Mouse (Mus musculus) frontal cortex, postnatal 36 days (tissue): ENCODE data around the gene Rfx3.

Experiments
- DNase-seq, 2 experiments: peaks; one replicate each; pipeline ENCODE4 v3.0.0; 2022; ENCODE audit warnings: low spot score in 2 of 2

Rfx3 gene

DNA sequence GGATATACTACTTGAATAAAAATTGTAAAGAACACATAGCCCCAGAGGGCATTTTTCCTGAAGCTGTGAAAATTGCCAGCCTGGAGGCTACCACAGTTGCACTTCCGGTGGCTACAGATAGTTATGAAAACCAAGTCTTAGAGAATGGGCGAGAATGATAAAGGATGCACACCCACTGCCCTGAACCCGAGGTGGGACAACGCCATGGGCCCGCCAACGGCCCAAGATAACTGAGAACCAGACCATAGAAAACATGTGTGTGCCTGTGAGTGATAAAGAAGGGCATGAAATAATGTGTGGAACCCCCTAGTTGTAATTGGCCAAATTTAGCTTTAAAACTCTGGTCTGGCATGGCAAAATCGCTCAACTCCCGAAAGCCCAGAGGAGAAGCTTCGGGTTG, 105.0 kb downstream of the Rfx3 start:
- DNase-seq, result no peak

DNA sequence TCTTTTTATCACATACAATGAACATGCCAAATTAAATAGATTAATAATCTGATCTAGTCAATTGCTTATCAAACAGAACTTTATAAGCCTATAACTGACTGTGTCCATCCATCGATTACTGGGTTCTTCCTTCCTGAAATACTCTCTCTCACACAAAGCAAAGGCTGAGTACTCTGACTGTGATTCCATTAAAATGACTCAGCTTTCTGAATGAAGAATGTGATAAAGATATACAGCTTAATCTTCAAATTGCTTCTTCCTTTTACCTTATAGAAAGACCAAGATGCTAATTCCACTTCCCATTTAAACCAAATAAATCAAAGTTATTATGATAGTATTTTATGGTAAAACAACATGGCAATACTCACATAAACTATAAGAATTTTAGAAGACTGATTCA, 105.8 kb downstream of the Rfx3 start:
- DNase-seq, result no peak

DNA sequence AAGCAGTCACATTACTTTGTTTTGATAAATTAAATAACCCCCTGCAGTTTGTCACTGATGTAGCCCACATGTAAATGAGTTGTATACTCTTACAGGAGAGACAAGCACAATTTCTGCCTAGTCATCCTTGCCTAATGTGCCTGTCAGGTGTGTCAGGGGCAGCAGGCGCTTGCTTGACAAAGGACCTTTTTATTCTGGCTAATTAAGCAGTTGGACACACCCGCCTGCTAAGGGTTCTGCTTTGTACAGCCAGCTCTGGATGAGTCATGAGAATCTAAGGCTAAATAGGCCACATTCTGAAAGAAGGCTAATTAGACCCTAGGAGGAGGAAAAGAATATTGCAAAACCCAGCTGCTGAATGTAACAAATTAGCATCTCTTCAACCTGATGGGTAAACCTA, 106.3 kb downstream of the Rfx3 start:
- peak; percentile 24 to 58 for DNase-seq

DNA sequence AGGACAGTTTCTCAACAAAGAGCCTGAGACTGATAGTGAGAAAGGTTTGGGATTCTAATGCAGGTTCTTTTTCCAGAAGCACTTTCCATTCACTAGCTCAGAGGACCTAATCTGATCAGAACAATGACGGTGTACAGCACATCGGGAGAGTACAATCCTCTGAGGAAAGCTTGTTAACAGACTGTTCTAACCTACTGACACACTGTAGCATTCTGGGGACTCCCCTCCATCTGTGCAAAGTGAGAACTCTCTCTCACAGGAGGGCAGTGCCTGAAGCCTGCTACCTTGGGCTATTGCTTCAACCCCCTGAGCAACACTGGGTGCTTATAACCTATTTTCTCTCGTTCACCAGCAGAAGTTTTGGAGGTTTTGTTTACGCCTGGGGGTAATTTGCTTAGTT, 106.8 kb downstream of the Rfx3 start:
- DNase-seq, result no peak

DNA sequence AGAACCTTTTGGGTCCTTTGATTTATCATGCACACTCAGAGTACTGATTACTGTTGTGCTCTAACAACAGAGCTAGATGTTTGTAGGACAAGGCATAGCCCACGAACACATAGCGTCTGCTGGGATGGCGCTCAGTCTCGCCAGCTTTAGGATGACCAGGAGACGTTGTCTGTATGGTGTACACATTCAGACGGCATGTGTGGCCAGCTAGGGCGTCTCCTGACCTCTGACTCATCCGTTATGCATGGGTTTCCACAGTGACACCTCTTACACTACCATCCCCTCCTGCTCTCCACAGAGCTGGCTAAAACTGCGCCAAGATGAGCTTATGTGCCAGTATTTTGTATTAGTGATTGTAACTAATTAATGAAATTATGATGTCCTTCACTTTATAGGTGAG, 108.4 kb downstream of the Rfx3 start:
- no peak for DNase-seq

DNA sequence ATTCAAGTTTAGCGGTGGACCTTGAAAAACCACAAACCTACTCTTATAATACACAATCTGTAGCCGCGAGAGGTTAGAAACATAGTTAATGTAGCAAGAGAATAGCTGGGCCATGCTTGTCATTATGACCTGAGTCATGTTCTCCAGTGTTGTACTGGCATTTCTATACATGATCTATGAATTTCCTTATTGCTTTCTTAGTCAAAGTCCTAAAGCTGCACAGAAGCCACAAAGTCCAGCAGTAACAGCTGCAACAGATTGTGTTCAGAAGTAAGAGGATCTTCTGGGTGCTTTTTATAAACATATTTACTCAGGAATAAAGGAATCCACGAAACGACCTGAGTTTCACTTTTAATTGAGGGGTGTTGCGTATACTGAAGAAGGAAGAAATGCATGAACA, 109.3 kb downstream of the Rfx3 start:
- DNase-seq, result no peak

DNA sequence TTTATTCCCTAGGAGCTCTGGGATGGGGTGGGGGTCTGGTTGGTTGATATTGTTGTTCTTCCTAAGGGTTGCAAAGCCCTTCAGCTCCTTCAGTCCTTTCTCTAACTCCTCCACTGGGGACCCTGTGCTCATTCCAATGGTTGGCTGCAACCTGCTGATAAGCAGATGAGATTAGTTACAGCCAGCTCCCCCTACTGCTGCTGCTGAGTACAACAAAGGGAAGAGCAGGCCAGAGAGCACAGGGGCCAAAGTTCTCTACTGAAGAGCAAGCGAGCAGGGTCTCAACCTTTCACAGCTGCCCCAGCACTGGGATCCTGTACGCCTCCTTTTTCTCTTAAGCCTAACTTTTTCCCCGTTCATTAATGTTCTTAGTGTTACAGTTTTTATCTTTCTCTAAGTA, 126.4 kb downstream of the Rfx3 start:
- no peak for DNase-seq

DNA sequence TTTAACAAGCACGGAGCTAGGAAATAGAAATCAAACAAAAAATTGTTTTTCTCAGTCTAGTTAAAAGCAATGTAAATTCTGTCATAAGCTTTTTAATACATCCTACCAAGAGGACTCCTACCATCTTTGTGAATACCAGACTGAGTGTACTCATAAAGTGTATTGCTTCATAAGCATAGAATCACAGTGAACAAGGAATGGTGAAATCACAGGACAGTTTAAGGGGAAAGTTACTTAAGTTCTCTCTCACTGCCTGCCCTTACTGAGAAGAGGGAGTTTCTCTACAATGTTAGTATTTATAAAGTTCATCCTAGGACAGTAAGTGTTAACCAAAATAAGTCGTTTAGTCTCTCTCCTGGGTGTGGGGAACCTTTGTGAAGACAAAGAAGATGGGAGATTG, 133.5 kb downstream of the Rfx3 start:
- DNase-seq, result no peak

DNA sequence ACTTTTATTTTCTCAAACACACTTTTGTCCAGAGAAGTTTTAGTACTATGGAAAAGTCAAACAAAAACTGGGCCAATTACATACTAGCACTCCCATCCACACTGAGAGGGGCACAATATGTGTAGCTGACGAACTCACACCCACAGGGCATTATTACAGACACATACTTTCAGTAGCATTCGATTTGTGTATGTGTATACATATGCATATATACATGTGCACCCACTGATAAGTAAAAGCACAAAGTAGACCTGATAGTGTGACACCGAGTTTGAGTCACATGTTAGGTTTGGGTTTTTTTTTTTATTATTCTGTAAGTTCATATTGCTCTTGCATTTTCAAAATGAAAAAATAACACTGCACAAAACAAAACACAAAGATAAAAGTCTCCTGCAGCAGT, 140.2 kb downstream of the Rfx3 start:
- no peak for DNase-seq

DNA sequence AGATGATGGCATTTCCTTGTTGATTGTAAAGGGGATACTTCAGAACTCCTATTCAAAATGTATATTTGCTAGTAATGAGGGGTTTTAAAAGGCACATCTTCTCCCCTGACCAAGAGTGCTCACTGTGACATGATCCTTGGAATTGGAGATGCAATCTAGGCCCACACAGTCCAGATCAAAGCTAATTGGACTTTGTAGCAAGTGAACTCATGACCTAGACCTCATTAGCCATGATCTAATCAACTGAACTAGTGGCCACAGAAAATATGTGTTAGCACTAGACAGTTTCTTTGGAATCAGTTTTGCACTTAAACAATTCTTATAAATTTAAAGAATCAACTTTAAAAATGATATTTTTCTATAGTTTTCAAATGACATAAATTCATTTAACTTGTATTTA, 151.3 kb downstream of the Rfx3 start:
- no peak for DNase-seq

DNA sequence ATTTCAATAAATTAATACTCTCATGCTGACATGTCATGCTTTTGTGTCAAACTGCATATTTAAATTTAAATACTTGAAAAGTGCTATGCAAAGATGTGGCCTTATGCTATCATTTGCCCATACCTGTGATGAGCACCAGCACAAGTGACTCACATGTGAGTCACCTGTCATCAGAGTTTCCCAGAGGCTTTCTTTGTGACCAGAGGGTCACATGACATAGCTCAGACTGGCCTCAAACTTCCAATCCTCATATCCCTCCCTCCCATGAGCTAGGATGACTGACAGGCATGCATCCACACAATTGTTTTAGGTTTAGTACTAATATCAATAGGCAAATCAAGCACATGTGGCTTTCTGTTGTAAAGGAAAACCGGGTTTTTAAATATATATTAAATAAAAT, 162.0 kb downstream of the Rfx3 start:
- no peak for DNase-seq

DNA sequence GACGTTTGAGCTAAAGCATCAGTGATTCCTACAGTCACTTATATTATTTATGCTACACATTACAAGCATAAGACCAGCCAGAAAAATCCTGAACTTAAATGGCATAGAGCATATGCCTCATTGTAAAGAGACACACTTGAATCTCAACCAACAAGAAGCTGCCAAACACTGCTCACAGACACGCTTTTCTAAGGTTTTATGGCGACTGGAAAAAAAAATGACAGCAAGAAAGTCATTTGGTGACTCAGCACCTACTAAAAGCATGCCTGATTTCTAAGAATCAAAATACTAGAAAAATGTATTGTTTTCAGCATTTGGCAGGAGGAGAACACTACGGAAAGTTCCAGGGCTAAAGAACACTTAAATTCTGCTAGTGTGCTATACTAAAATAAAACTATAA, 163.9 kb downstream of the Rfx3 start:
- no peak for DNase-seq

DNA sequence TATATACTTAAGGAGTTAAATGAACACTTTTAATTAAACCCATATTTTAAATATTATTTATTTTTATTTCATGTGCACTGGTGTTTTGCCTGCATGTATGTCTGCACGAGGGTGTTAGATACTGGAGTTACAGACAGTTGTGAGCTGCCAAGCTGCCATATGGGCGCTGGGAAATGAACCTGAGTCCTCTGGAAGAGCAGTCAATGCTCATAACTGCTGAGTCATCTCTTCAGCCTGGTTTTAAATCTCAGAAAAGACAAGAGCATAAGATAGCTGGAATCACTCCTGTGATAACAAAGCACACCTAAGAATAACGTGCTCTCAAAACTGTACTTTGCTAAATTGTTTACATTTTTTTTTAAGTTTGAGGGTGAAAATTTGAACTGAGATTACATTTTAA, 172.3 kb downstream of the Rfx3 start:
- DNase-seq, result no peak

DNA sequence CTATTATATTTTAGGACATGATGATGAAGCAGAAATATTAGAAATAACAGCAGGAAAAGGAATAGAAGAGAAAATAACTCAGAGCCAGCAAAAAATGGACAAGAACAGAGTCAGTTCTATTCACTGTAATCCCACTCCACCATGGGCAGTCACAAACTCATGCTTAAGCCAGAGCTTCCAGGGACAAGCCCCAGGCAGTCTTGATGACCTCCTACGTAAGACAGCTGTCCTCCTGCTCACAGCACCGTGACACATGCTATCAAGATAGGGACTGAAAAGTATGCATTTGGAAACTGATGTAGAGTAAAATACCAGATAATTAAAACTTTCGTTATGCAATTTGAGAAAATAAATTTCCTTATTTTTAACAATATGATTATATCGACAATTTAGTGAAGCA, 172.9 kb downstream of the Rfx3 start:
- no peak for DNase-seq

DNA sequence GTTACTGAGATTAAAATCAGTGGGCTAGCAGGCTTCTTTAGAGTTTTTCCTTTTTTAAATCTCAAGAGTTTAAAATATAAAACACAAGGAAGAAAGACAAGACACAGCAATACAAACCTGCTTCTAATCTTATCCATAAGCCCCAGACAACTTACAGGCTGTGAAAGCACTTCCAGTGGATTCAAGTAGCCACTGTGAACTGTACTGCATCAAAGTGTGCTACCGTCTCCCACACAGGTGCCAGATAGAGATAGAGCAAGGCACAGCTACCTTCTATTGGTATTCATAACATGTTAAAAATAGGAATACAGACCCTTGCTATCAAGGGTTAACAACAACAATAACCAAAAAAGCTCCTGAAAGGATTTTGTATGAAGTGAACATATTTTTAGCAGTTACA, 178.5 kb downstream of the Rfx3 start:
- DNase-seq, result no peak

DNA sequence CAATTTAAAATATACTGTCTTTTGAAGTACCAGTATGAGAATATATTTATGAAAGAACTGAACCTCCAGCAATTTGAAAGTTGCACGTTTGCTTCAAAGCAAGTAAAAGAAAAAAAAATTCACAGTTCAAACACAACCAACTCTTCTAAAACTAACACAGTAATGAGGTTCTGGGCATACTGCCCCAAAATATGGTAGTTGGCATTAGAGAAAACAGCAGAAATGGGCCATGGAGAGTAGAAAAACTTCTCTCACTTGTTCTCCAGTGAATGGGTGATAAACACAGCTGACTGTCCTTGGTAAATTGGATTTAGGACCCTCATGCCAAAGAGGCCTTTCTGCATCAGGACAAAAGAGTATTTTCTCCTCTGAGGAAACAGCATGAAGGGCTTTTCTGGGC, 182.7 kb downstream of the Rfx3 start:
- DNase-seq, result no peak

DNA sequence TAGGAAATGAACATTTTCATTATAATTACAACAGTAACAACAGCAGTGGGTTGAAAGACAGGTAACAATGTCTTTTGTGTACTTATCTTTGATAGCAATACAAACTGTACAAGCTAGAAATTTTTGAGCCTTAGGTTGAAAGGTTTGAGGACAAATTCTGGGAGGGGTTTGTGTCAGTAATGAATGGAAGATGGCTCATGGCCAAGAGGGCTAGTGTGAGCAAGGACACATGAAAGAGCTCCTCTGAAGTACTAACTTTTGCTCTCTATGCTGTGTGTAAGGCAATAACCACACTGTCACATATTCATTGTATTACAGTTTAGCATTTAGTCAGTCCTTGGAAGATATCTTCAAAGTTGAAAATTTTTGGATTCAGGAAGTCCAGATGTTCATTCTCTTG, 193.3 kb downstream of the Rfx3 start:
- DNase-seq, result no peak

DNA sequence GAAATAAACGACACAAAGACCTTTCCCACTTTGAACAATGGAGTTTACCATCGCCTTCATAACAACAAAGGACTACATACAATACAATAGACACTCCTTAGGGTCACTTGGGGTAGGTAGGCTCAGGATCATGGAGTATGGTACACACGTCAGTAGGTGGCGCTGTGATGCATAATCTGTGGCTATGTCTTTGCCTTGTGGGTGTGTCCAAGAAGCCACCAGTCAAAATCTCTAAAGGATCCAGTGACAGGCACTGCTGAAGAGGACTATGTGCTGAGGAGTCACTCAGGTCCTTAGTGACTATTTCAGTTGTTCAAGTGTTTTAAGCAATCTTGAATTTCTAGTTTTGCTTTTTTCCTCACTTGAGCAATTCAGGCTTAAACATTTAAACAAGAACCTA, 230.9 kb downstream of the Rfx3 start:
- DNase-seq, result peak in 1 of 2 experiments; percentile 43

DNA sequence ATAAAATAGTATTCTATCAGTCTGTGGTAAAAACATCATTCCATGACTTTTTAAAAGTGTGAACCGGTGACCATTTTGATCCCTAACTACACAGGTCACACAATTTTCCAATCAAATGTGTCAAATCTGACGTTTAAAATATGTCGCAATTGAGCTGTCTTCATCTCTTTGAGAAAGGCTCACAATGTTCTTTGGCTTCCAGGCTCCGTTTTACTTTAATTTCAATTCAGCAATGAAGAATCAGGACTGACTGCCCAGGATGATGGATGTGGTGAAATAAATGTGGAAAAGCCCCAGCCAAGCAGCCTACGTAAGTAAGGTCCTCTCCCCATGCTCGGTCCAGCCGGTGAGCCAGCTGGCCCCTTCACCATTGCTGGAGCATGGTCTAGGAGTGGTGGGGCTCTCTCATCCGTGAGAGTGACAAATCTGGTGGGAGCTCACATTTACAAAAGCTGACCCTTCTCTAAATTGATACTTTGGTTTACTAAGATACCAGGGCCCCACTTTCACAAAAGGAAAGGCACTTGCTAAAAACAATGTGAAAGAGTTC, 240.2 kb downstream of the Rfx3 start:
- no peak for DNase-seq

DNA sequence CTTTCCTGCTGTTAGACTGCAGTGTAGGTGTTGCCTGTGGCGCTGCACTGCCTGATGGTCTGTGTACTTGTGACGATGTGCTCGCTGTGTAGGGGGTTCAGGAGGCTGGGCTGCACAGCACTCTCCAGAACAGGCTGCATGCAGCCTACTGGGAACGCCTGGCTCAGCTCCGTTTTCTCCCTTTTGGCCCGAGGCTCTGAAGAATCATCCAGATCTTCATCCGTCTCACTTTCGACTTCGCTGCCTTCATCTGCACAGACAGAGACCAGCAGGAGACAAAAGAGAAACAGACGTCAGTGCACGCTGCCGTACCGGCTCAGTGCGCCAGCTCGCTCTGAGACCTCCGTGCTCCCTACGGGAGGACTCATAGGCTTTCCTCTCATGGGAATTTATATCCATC, 242.5 kb downstream of the Rfx3 start:
- DNase-seq, result no peak

DNA sequence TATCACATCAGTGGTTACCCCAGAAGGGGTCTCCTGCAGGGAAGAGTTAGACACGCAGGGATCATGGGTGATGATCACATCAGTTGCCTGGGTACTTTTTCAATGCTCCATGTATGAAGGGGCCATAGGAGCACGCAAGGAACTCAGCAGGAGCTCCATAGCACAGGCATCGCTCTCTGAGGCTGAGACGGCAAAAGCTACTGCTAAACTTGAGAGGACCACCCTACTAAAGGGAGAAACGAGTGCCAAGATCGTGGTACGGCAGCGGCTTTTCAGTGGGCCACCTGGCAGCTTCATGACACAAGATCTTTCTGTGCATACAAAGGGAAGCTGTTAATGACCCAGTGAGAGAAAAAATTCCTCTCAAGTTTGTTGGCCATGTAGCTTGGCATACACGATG, 250.7 kb downstream of the Rfx3 start:
- no peak for DNase-seq

DNA sequence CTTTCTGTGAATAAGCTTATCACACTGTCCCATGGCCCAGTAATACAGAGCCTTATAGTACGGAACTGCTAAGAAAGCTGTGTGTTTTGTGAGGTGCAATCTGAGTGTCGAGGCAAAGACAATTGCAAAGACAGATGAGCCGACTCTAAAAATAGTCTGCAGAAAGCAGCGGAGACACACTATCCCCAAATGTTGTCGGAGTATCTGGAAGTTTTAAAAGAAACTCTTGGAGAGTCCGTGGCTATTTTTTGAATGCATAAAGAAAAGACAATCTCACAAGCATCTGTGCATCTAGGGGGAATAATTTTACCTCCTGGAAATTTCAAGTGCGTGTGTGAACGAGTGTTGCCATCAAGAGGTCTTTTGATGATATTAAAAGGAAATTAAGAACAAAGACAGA, 251.6 kb downstream of the Rfx3 start:
- DNase-seq, result no peak

DNA sequence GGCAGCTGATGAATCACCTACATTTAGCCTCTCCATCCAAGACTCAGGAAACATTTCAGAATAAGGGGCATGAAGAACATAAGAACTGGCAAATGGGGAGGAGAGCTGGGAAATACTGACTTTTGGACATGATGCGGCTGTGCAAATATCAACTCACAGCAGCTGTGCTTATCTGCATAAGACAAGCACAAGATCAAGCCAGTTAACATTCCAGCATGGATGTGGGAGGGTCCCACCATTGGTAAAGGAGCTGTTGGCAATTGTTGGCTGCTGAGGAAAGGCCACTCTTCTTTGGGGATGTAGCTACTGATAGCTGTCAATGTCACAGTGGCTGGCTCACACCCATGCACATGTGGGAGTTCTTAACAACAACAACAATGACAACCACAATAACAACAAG, 263.7 kb downstream of the Rfx3 start:
- DNase-seq, result no peak

DNA sequence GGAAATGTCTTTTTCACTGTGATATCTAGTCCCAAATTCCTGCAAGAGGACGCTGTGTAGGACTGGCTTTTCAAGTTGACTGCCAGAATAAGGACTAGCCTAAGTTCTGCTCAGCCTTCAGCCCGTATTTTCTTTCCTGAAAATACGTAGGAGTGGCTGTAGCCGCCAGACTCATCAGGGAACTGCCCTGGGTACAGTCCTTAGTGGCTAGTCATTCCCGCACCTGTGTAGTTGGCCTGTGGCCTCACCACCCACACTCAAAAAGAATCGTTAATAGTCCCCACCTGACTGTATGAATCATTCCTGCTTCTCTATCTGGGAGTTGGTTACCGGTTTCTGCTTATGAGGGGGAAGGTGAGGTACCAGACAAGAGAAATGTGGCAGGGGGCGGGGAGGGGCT, 272.1 kb downstream of the Rfx3 start:
- no peak for DNase-seq

DNA sequence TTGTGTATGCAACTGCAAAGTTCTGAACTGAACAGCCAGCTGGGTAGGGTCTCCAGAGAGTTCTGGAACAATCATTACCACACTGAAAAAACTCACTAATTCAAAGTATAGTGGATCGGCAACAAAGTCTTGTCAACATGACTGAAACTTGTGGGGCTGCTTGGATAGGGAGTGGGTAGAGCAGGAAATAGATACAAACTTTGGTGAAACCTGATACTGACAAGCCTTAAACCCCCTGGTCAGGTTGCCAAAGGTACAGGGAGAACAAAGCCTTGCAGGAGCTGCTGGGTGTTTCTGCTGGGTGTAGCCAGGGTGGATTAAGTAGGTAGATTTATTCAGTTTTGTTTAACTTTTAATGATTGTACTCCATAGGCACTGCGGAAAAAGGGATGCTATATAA, 274.4 kb downstream of the Rfx3 start:
- no peak for DNase-seq
